In genomic region chr16:96756994-96757393, GRCm38 (mm10) we compare ENCODE assay signal across 11 mouse cellular contexts.
DNase-seq lines count a peak whose midpoint lies in the region; ATAC-seq and TF ChIP-seq lines count a peak whose summit lies in the region.
"Had no signal": no experiment of that assay in that cellular context is flagged by ENCODE, and none has a peak within 500 bp of the region (broad histone marks: within the 10 kb centered on the region; RNA-seq: fewer than 3 reads in every experiment).

No protein-coding gene starts in this region.

- DNase-seq in MN1 (ENCODE audit: low spot score): peak; percentile 14
- peak; percentile 38 for DNase-seq in forebrain, embryonic 14.5 days (ENCODE audit: low spot score)
- no peak for DNase-seq in right cerebral cortex, postnatal 4 days
- DNase-seq in thymus, postnatal 10 days (ENCODE audit: low spot score in 2 of 2): no peak
- no peak for DNase-seq in right cerebral cortex, postnatal 14 days
- DNase-seq: cerebellum, adult 11 months; liver, postnatal 0 days; right cerebral cortex, postnatal 25 days had no signal

- H3K4me1 ChIP-seq in E14TG2a.4 (replicated peaks; ENCODE audit: low read depth, low read length): peaks cover 34% of the 10 kb centered on the region
- H3K4me1 ChIP-seq in forebrain, embryonic 14.5 days (ENCODE audit: control insufficient read depth, insufficient read depth, low read length): peaks cover 21% of the 10 kb centered on the region
- H3K4me1 ChIP-seq in midbrain, embryonic 13.5 days (replicated peaks): peaks cover 81% of the 10 kb centered on the region

- peak overlapping the region; percentile 5; the same call in 1 of the 2 replicates for H3K4me3 ChIP-seq in E14TG2a.4 (replicated peaks; ENCODE audit: low read length)
- no peak overlapping the region for H3K4me3 ChIP-seq in forebrain, embryonic 14.5 days (ENCODE audit: low read depth, low read length)
- no peak overlapping the region for H3K4me3 ChIP-seq in midbrain, embryonic 13.5 days (replicated peaks)
- H3K4me3 ChIP-seq: myocyte had no signal

- H3K9ac ChIP-seq in forebrain, embryonic 14.5 days (ENCODE audit: low read length): no peak overlapping the region
- H3K9ac ChIP-seq in midbrain, embryonic 13.5 days (replicated peaks): peak overlapping the region; percentile 30; the same call in 1 of the 2 replicates
- H3K9ac ChIP-seq: liver, postnatal 0 days had no signal

- peak overlapping the region; percentile 9; the same call in 1 of the 2 replicates for H3K27ac ChIP-seq in forebrain, embryonic 14.5 days (ENCODE audit: low read depth, low read length)
- peak overlapping the region; percentile 84 for H3K27ac ChIP-seq in midbrain, embryonic 13.5 days

- ATAC-seq in forebrain, embryonic 14.5 days: 0 out of 2 replicates have a peak, but pooled peaks have one; percentile 22
- ATAC-seq in midbrain, embryonic 13.5 days: peak; percentile 44
- ATAC-seq: liver, postnatal 0 days had no signal

- TF ChIP-seq CTCF in E14TG2a.4 (conservative IDR thresholded peaks at IDR 0.05; ENCODE audit: low read length): no peak

- H3K9me3 ChIP-seq in E14TG2a.4 (ENCODE audit: low read length): no peaks in the 10 kb centered on the region
- H3K9me3 ChIP-seq in forebrain, embryonic 14.5 days (replicated peaks; ENCODE audit: control insufficient read depth, low read length): no peaks in the 10 kb centered on the region
- H3K9me3 ChIP-seq in midbrain, embryonic 13.5 days: no peaks in the 10 kb centered on the region

- H3K27me3 ChIP-seq in E14TG2a.4 (ENCODE audit: insufficient read depth, low read length): peaks cover 5% of the 10 kb centered on the region; the same call in 1 of the 2 replicates
- no peaks in the 10 kb centered on the region for H3K27me3 ChIP-seq in forebrain, embryonic 14.5 days (replicated peaks; ENCODE audit: control insufficient read depth, insufficient read depth, low read length)
- no peaks in the 10 kb centered on the region for H3K27me3 ChIP-seq in midbrain, embryonic 13.5 days

- no peaks in the 10 kb centered on the region for H3K36me3 ChIP-seq in E14TG2a.4 (ENCODE audit: insufficient read depth, low read length)
- H3K36me3 ChIP-seq in forebrain, embryonic 14.5 days (ENCODE audit: control insufficient read depth, insufficient read depth, low read length): no peaks in the 10 kb centered on the region
- no peaks in the 10 kb centered on the region for H3K36me3 ChIP-seq in midbrain, embryonic 13.5 days

- 3% methylated on average over 7 of the region's 7 CpGs for WGBS in forebrain, embryonic 14.5 days
- WGBS in midbrain, embryonic 13.5 days: 4% methylated on average over 7 of the region's 7 CpGs

- H3K4me2 ChIP-seq in forebrain, embryonic 14.5 days (ENCODE audit: low read length): no peak overlapping the region
- peak overlapping the region; percentile 30; the same call in 1 of the 2 replicates for H3K4me2 ChIP-seq in midbrain, embryonic 13.5 days (replicated peaks)

Comparison
In these comparisons a context has a peak if more than half of its experiments do, and no peak if none do; other contexts are left out.
1. DNase-seq: peak in MN1 (single experiment) and forebrain, embryonic 14.5 days (single experiment); none in right cerebral cortex, postnatal 4 days (single experiment), thymus, postnatal 10 days (0 of 2) and right cerebral cortex, postnatal 14 days (single experiment).